Mouse (Mus musculus): ENCODE data around the gene Tenm4. TPM values are rescaled to one million over a fixed set of nuclear protein-coding genes. Genes with fewer than 3 reads are reported as not detected.

The Tenm4 gene
- total and polyA plus RNA-seq, 2 experiments from 2014 or later, result 1.4 to 5.9 TPM

DNA sequence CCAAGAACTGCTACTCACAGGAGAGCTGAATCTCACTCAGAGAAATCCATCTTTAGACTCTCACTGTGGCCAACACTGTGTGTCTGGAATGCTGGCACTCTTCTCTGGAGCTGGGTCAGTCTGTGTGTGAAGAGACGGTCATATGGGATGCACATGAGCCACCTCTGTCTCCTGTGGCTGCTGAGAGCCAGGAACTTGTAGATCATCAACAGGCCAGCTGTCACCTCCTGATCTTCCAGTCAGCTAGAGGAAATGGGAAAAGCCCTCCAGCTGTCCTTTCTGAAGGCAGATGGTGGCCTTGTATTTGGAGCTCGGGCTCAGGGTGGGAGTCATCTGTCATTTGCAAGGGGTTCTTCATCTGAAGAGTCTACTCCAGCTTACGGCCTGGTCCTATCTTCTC lies 249.0 kb downstream of the Tenm4 start:
- no peak for TF ChIP-seq EP300 (IDR thresholded peaks at IDR 0.05; ENCODE audit: low read depth)
- Histone ChIP-seq H3K9me3 (replicated peaks; ENCODE audit: control insufficient read depth, low read length) (no peaks in the 10 kb centered on the region), H3K9ac (replicated peaks; ENCODE audit: low read depth, low read length) (no peak overlapping the region), H3K27ac (ENCODE audit: low read depth) (no peak overlapping the region), H3K4me2 (ENCODE audit: low read depth, low read length) (no peak overlapping the region), H3K4me3 (ENCODE audit: low read depth, low read length) (no peak overlapping the region), H3K36me3 (replicated peaks; ENCODE audit: control insufficient read depth, insufficient read depth, low read length) (no peaks in the 10 kb centered on the region), H3K27me3 (ENCODE audit: control insufficient read depth, insufficient read depth, low read length) (0 out of 2 replicates have a peak, but pooled peaks cover 4% of the 10 kb centered on the region), H3K4me1 (ENCODE audit: control insufficient read depth, insufficient read depth) (peaks cover 17% of the 10 kb centered on the region)
- no peak for DNase-seq (ENCODE audit: low spot score)
- ATAC-seq (ENCODE audit: insufficient read depth, low read depth), result no peak
- WGBS, result 54% methylated on average over 3 of the region's 3 CpGs

DNA sequence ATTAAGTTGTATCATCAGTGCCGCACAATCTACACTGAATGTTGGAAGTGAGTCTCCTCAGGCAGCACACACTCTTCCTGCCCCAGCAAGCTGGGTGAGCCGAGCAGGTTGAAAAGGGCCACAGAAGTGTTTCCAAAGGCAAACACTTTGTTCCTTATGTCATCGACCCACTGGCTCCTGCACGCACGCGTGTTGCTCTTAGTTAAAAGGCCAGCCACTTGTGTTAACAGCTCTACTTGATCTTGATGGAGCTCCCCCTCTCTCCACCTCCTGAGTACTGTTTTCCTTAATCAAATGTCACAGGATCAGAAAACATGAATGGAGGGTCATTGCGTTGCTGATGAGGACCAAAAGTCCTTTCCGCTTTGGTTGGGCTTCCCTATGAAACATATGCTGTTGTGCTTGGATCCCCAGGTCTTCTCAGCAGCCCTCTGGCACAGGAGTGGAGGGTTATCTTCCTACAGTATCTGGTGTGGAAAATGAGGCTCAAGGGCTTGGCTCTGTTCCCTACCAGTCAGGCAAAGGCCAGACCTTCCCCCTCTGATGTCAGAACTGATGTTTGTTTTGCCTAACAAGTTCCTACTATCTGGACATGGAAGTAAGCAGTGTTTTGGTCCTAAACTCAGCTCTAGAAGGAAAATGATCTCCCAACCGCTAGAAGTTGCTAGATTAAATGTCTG lies 250.0 kb downstream of the Tenm4 start:
- Histone ChIP-seq H3K27me3 (ENCODE audit: control insufficient read depth, insufficient read depth, low read length) (no peaks in the 10 kb centered on the region), H3K4me2 (ENCODE audit: low read depth, low read length) (no peak overlapping the region), H3K27ac (ENCODE audit: low read depth) (peak overlapping the region; percentile 43; the same call in 1 of the 2 replicates), H3K9ac (replicated peaks; ENCODE audit: low read depth, low read length) (no peak overlapping the region), H3K9me3 (replicated peaks; ENCODE audit: control insufficient read depth, low read length) (no peaks in the 10 kb centered on the region), H3K4me3 (ENCODE audit: low read depth, low read length) (no peak overlapping the region), H3K36me3 (replicated peaks; ENCODE audit: control insufficient read depth, insufficient read depth, low read length) (no peaks in the 10 kb centered on the region), H3K4me1 (ENCODE audit: control insufficient read depth, insufficient read depth) (peaks cover 24% of the 10 kb centered on the region)
- TF ChIP-seq EP300 (IDR thresholded peaks at IDR 0.05; ENCODE audit: low read depth), result no peak
- TF ChIP-seq CTCF (IDR thresholded peaks at IDR 0.05; ENCODE audit: low read depth), result no peak
- 20% methylated on average over 9 of the region's 9 CpGs for WGBS
- ATAC-seq (ENCODE audit: insufficient read depth, low read depth), result peak; percentile 79
- DNase-seq (ENCODE audit: low spot score), result peak; percentile 35

DNA sequence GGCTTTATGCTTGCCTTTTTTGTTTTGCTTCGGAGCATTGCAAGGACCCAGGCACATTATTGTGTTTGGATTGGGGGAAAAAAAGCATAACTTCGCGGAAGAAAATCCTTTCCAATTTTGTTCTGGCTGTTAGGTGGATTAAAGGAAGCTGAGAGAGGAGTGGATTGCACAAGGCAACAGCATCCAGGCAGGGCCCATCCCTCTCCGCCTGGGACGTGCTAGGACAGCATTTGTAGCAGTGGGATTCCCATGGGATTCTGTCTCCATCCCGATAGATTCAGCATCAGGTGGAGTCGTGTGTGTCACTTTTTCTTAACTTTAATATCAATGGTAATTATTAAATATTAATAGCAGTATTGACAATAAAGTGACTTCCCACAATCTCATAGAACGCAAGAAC lies 255.9 kb downstream of the Tenm4 start:
- DNase-seq (ENCODE audit: low spot score) (no peak), ATAC-seq (ENCODE audit: insufficient read depth, low read depth) (no peak)
- no peak overlapping the region for H3K4me3 ChIP-seq (ENCODE audit: low read depth, low read length)
- no peak overlapping the region for H3K9ac ChIP-seq (replicated peaks; ENCODE audit: low read depth, low read length)
- WGBS, result 72% methylated on average over 8 of the region's 8 CpGs
- H3K4me1 ChIP-seq (ENCODE audit: control insufficient read depth, insufficient read depth), result peaks cover 7% of the 10 kb centered on the region; the same call in 1 of the 2 replicates
- no peak for TF ChIP-seq EP300 (IDR thresholded peaks at IDR 0.05; ENCODE audit: low read depth)
- TF ChIP-seq CTCF (IDR thresholded peaks at IDR 0.05; ENCODE audit: low read depth), result no peak
- no peak overlapping the region for H3K27ac ChIP-seq (ENCODE audit: low read depth)
- H3K4me2 ChIP-seq (ENCODE audit: low read depth, low read length), result no peak overlapping the region
- no peaks in the 10 kb centered on the region for H3K36me3 ChIP-seq (replicated peaks; ENCODE audit: control insufficient read depth, insufficient read depth, low read length)
- no peaks in the 10 kb centered on the region for H3K9me3 ChIP-seq (replicated peaks; ENCODE audit: control insufficient read depth, low read length)
- no peaks in the 10 kb centered on the region for H3K27me3 ChIP-seq (ENCODE audit: control insufficient read depth, insufficient read depth, low read length)

DNA sequence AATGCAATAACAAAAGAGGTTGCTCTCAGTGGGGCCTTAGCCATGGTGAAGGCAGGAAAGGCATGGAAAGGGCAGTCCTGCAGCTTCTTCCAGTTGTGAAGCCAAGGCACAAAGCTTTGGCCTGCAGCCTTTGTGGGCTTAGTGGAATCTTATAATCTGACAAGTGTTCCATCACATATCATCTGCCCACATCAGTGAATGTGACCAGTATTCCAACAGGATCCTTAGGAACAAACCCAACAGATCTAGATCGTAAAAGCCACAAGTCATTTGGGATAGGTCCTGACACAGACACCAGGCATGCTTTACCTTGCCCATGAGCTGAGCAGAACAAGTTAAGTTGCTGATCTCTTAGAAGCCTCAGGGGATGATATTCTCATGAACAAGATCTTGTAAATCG lies 262.3 kb downstream of the Tenm4 start:
- no peaks in the 10 kb centered on the region for H3K27me3 ChIP-seq (ENCODE audit: control insufficient read depth, insufficient read depth, low read length)
- WGBS, result 89% methylated on average over 2 of the region's 2 CpGs
- no peak overlapping the region for H3K4me2 ChIP-seq (ENCODE audit: low read depth, low read length)
- no peak overlapping the region for H3K27ac ChIP-seq (ENCODE audit: low read depth)
- H3K36me3 ChIP-seq (replicated peaks; ENCODE audit: control insufficient read depth, insufficient read depth, low read length), result no peaks in the 10 kb centered on the region
- no peak for DNase-seq (ENCODE audit: low spot score)
- H3K4me3 ChIP-seq (ENCODE audit: low read depth, low read length), result no peak overlapping the region
- ATAC-seq (ENCODE audit: insufficient read depth, low read depth), result no peak
- TF ChIP-seq EP300 (IDR thresholded peaks at IDR 0.05; ENCODE audit: low read depth) (no peak), CTCF (IDR thresholded peaks at IDR 0.05; ENCODE audit: low read depth) (no peak)
- no peak overlapping the region for H3K9ac ChIP-seq (replicated peaks; ENCODE audit: low read depth, low read length)
- no peaks in the 10 kb centered on the region for H3K9me3 ChIP-seq (replicated peaks; ENCODE audit: control insufficient read depth, low read length)
- no peaks in the 10 kb centered on the region for H3K4me1 ChIP-seq (ENCODE audit: control insufficient read depth, insufficient read depth)

DNA sequence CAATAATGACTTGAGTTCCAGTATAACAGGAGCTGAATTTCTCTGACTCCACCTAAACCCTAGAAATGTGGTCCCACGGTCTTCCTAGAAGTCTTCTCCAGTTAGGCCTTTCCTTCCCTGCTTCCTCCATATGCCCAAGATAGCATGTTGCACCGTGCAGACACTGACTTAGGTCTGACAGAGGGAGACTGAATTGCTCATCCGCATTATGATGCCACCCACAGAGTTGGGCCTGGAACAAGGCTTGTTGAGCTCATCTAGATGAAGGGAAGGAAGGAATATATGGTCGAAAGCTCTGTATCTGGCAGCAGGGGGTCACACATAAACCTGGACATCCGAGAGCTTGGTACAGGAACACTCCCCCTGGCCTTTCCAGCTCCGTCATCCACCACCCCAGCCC lies 267.3 kb downstream of the Tenm4 start:
- no peak overlapping the region for H3K4me2 ChIP-seq (ENCODE audit: low read depth, low read length)
- H3K4me3 ChIP-seq (ENCODE audit: low read depth, low read length), result no peak overlapping the region
- no peaks in the 10 kb centered on the region for H3K9me3 ChIP-seq (replicated peaks; ENCODE audit: control insufficient read depth, low read length)
- no peak overlapping the region for H3K27ac ChIP-seq (ENCODE audit: low read depth)
- TF ChIP-seq CTCF (IDR thresholded peaks at IDR 0.05; ENCODE audit: low read depth), result no peak
- TF ChIP-seq EP300 (IDR thresholded peaks at IDR 0.05; ENCODE audit: low read depth), result no peak
- WGBS, result 79% methylated on average over 6 of the region's 6 CpGs
- no peaks in the 10 kb centered on the region for H3K36me3 ChIP-seq (replicated peaks; ENCODE audit: control insufficient read depth, insufficient read depth, low read length)
- no peak overlapping the region for H3K9ac ChIP-seq (replicated peaks; ENCODE audit: low read depth, low read length)
- ATAC-seq (ENCODE audit: insufficient read depth, low read depth), result no peak
- no peaks in the 10 kb centered on the region for H3K4me1 ChIP-seq (ENCODE audit: control insufficient read depth, insufficient read depth)
- no peaks in the 10 kb centered on the region for H3K27me3 ChIP-seq (ENCODE audit: control insufficient read depth, insufficient read depth, low read length)
- DNase-seq (ENCODE audit: low spot score), result no peak

DNA sequence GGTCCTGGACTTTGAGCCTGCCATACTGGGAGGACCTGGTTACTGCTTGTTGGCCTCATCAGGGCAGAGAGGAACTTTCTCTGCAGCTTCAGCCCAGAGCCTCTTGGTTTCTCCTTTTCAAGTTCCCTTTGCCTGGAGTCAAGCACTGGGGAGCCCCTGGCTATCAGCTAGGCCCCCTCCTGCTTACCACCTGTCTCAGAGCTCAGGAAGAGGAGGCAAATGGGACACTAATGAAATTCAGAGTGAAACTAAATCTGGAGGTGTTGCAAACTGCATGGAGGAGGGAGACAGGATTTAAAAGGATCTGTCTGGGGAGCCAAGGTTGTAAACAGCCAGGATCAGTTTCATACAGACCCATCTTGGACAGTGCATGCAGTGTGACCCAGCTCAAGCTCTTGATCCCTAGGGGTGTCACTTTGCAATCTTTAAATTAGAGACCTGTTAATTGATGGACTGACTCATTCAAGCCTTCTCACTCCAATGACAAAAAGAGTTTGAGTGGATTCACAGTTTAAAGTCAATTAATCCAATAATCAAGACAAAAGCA lies 269.2 kb downstream of the Tenm4 start:
- DNase-seq (ENCODE audit: low spot score), result no peak
- no peak overlapping the region for H3K27ac ChIP-seq (ENCODE audit: low read depth)
- TF ChIP-seq CTCF (IDR thresholded peaks at IDR 0.05; ENCODE audit: low read depth) (no peak), EP300 (IDR thresholded peaks at IDR 0.05; ENCODE audit: low read depth) (no peak)
- H3K4me2 ChIP-seq (ENCODE audit: low read depth, low read length), result no peak overlapping the region
- H3K9ac ChIP-seq (replicated peaks; ENCODE audit: low read depth, low read length), result no peak overlapping the region
- H3K4me3 ChIP-seq (ENCODE audit: low read depth, low read length), result no peak overlapping the region
- no peaks in the 10 kb centered on the region for H3K27me3 ChIP-seq (ENCODE audit: control insufficient read depth, insufficient read depth, low read length)
- no peaks in the 10 kb centered on the region for H3K36me3 ChIP-seq (replicated peaks; ENCODE audit: control insufficient read depth, insufficient read depth, low read length)
- H3K9me3 ChIP-seq (replicated peaks; ENCODE audit: control insufficient read depth, low read length), result no peaks in the 10 kb centered on the region
- ATAC-seq (ENCODE audit: insufficient read depth, low read depth), result no peak
- H3K4me1 ChIP-seq (ENCODE audit: control insufficient read depth, insufficient read depth), result no peaks in the 10 kb centered on the region

All from heart, postnatal 0 days (tissue).